ENCODE assay signal across 16 mouse cellular contexts in genomic region chr1:119409599-119410168, GRCm38 (mm10). TPM values are rescaled to one million over a fixed set of nuclear protein-coding genes. Genes with fewer than 3 reads are reported as not detected.
DNase-seq lines count a peak whose midpoint lies in the region; ATAC-seq and TF ChIP-seq lines count a peak whose summit lies in the region.
"Had no signal": no experiment of that assay in that cellular context is flagged by ENCODE, and none has a peak within 500 bp of the region (broad histone marks: within the 10 kb centered on the region; RNA-seq: fewer than 3 reads in every experiment).

No protein-coding gene starts in this region.

- H3K36me3 ChIP-seq in hindbrain, embryonic 13.5 days: no peaks in the 10 kb centered on the region
- no peaks in the 10 kb centered on the region for H3K36me3 ChIP-seq in hindbrain, embryonic 12.5 days
- no peaks in the 10 kb centered on the region for H3K36me3 ChIP-seq in midbrain, embryonic 11.5 days (ENCODE audit: control insufficient read depth, insufficient read depth, low read length)
- H3K36me3 ChIP-seq in midbrain, embryonic 13.5 days: no peaks in the 10 kb centered on the region
- H3K36me3 ChIP-seq in midbrain, postnatal 0 days (ENCODE audit: insufficient read depth, low read length): no peaks in the 10 kb centered on the region
- H3K36me3 ChIP-seq: liver, embryonic 15.5 days had no signal

- H3K27me3 ChIP-seq in hindbrain, embryonic 13.5 days: peaks cover 34% of the 10 kb centered on the region
- no peaks in the 10 kb centered on the region; the same call in 1 of the 2 replicates for H3K27me3 ChIP-seq in hindbrain, embryonic 12.5 days
- no peaks in the 10 kb centered on the region for H3K27me3 ChIP-seq in midbrain, embryonic 11.5 days (ENCODE audit: control insufficient read depth, insufficient read depth, low read length)
- peaks cover 12% of the 10 kb centered on the region for H3K27me3 ChIP-seq in midbrain, embryonic 13.5 days
- no peaks in the 10 kb centered on the region for H3K27me3 ChIP-seq in midbrain, postnatal 0 days (ENCODE audit: insufficient read depth, low read length)
- H3K27me3 ChIP-seq: liver, embryonic 15.5 days had no signal

- 58% methylated on average over 5 of the region's 5 CpGs for WGBS in hindbrain, embryonic 13.5 days
- WGBS in hindbrain, embryonic 12.5 days: 60% methylated on average over 5 of the region's 5 CpGs
- 65% methylated on average over 5 of the region's 5 CpGs for WGBS in midbrain, embryonic 11.5 days
- WGBS in midbrain, embryonic 13.5 days: 63% methylated on average over 5 of the region's 5 CpGs
- WGBS in midbrain, postnatal 0 days: 53% methylated on average over 5 of the region's 5 CpGs

- TF ChIP-seq CTCF in midbrain, postnatal 0 days (IDR thresholded peaks at IDR 0.05): no peak

- ATAC-seq in hindbrain, embryonic 13.5 days (ENCODE audit: low FRiP score): peak; percentile 27; the same call in 1 of the 2 replicates
- no peak for ATAC-seq in hindbrain, embryonic 12.5 days (ENCODE audit: low FRiP score)
- peak; percentile 38; the same call in 1 of the 2 replicates for ATAC-seq in midbrain, embryonic 11.5 days (ENCODE audit: low FRiP score)
- ATAC-seq in midbrain, embryonic 13.5 days: no peak
- 0 out of 2 replicates have a peak, but pooled peaks have one; percentile 36 for ATAC-seq in midbrain, postnatal 0 days (ENCODE audit: low FRiP score)
- ATAC-seq: intestine, embryonic 16.5 days had no signal

- no peak overlapping the region for H3K9ac ChIP-seq in hindbrain, embryonic 13.5 days
- no peak overlapping the region for H3K9ac ChIP-seq in hindbrain, embryonic 12.5 days
- no peak overlapping the region for H3K9ac ChIP-seq in midbrain, embryonic 11.5 days (ENCODE audit: low read length)
- H3K9ac ChIP-seq in midbrain, embryonic 13.5 days (replicated peaks): no peak overlapping the region
- H3K9ac ChIP-seq in midbrain, postnatal 0 days (replicated peaks; ENCODE audit: low read length, poor library complexity, severe bottlenecking): no peak overlapping the region
- H3K9ac ChIP-seq: liver, embryonic 15.5 days had no signal

- no peak overlapping the region for H3K27ac ChIP-seq in hindbrain, embryonic 13.5 days
- H3K27ac ChIP-seq in hindbrain, embryonic 12.5 days: no peak overlapping the region
- H3K27ac ChIP-seq in midbrain, embryonic 11.5 days (ENCODE audit: low read depth, low read length): no peak overlapping the region
- no peak overlapping the region for H3K27ac ChIP-seq in midbrain, embryonic 13.5 days
- no peak overlapping the region for H3K27ac ChIP-seq in midbrain, postnatal 0 days (ENCODE audit: low read depth, low read length)
- H3K27ac ChIP-seq: gastrocnemius, adult 2 months; liver, embryonic 15.5 days had no signal

- no peaks in the 10 kb centered on the region for H3K9me3 ChIP-seq in hindbrain, embryonic 13.5 days
- no peaks in the 10 kb centered on the region for H3K9me3 ChIP-seq in hindbrain, embryonic 12.5 days (replicated peaks)
- H3K9me3 ChIP-seq in midbrain, embryonic 11.5 days (ENCODE audit: control insufficient read depth, low read length): no peaks in the 10 kb centered on the region
- H3K9me3 ChIP-seq in midbrain, embryonic 13.5 days: no peaks in the 10 kb centered on the region
- H3K9me3 ChIP-seq in midbrain, postnatal 0 days (ENCODE audit: low read length): no peaks in the 10 kb centered on the region
- H3K9me3 ChIP-seq: liver, embryonic 15.5 days; megakaryocyte, embryonic 14.5 days had no signal

- no peak overlapping the region for H3K4me3 ChIP-seq in hindbrain, embryonic 13.5 days
- no peak overlapping the region for H3K4me3 ChIP-seq in hindbrain, embryonic 12.5 days
- no peak overlapping the region for H3K4me3 ChIP-seq in midbrain, embryonic 11.5 days (ENCODE audit: low read depth, low read length)
- no peak overlapping the region for H3K4me3 ChIP-seq in midbrain, embryonic 13.5 days (replicated peaks)
- no peak overlapping the region for H3K4me3 ChIP-seq in midbrain, postnatal 0 days (ENCODE audit: low read depth, low read length)
- H3K4me3 ChIP-seq: gastrocnemius, adult 2 months; liver, embryonic 15.5 days; megakaryocyte, embryonic 14.5 days had no signal

- DNase-seq in adrenal gland, postnatal 10 days: peak; percentile 57
- no peak for DNase-seq in adrenal gland, postnatal 25 days
- no peak for DNase-seq in midbrain, embryonic 11.5 days (ENCODE audit: low spot score, missing footprints)
- no peak for DNase-seq in midbrain, postnatal 0 days (ENCODE audit: low spot score)
- no peak for DNase-seq in spleen, adult 12 weeks (ENCODE audit: low spot score)
- DNase-seq: cerebellum, adult 2 months; gastrocnemius, adult 2 months; heart, adult 18-20 months; heart, postnatal 10 days; right cerebral cortex, adult 18-20 months had no signal

- no peak overlapping the region for H3K4me2 ChIP-seq in hindbrain, embryonic 13.5 days
- no peak overlapping the region for H3K4me2 ChIP-seq in hindbrain, embryonic 12.5 days (replicated peaks)
- H3K4me2 ChIP-seq in midbrain, embryonic 11.5 days: no peak overlapping the region
- H3K4me2 ChIP-seq in midbrain, embryonic 13.5 days (replicated peaks): no peak overlapping the region
- H3K4me2 ChIP-seq in midbrain, postnatal 0 days (ENCODE audit: low read depth, low read length, poor library complexity, severe bottlenecking): no peak overlapping the region
- H3K4me2 ChIP-seq: liver, embryonic 15.5 days had no signal

- H3K4me1 ChIP-seq in hindbrain, embryonic 13.5 days (replicated peaks): peaks cover 23% of the 10 kb centered on the region
- peaks cover 11% of the 10 kb centered on the region for H3K4me1 ChIP-seq in hindbrain, embryonic 12.5 days
- no peaks in the 10 kb centered on the region for H3K4me1 ChIP-seq in midbrain, embryonic 11.5 days (ENCODE audit: control insufficient read depth, insufficient read depth, low read length)
- peaks cover 14% of the 10 kb centered on the region for H3K4me1 ChIP-seq in midbrain, embryonic 13.5 days (replicated peaks)
- H3K4me1 ChIP-seq in midbrain, postnatal 0 days (ENCODE audit: insufficient read depth, low read length): no peaks in the 10 kb centered on the region
- H3K4me1 ChIP-seq: liver, embryonic 15.5 days had no signal

RNA-seq across cellular contexts. Expression of gene Inhbb, which starts 12.4 kb away (rescaled TPM):
- 1 to 10 TPM; 5.5 to 7.7 TPM for total RNA-seq in adrenal gland, postnatal 10 days (2021)
- 1.7 and 2.0 TPM in 2 replicates for total RNA-seq in adrenal gland, postnatal 25 days (2021)
- 2.2 and 2.7 TPM in 2 replicates for polyA plus RNA-seq in hindbrain, embryonic 13.5 days (2015; fragmentation: Nextera tagmentation; extraction: Ambion mirVana)
- polyA plus RNA-seq in hindbrain, embryonic 12.5 days (2016; fragmentation: Nextera tagmentation; extraction: Ambion mirVana): 2.1 TPM in 2 replicates
- polyA plus RNA-seq in midbrain, embryonic 11.5 days (2014; fragmentation: Nextera tagmentation; extraction: Ambion mirVana): 0.37 and 0.51 TPM in 2 replicates
- polyA plus RNA-seq in midbrain, embryonic 13.5 days (2015; fragmentation: Nextera tagmentation; extraction: Ambion mirVana): 1.2 and 1.6 TPM in 2 replicates
- 4.1 and 5.1 TPM in 2 replicates for total RNA-seq in midbrain, postnatal 0 days (2014; rRNA removed)
- 2.2 and 2.6 TPM in 2 replicates for polyA plus RNA-seq in midbrain, postnatal 0 days (2015; fragmentation: Nextera tagmentation; extraction: Ambion mirVana)

Comparison
In these comparisons a context has a peak if more than half of its experiments do, and no peak if none do; other contexts are left out.
1. ATAC-seq: peak in hindbrain, embryonic 13.5 days (single experiment), midbrain, embryonic 11.5 days (single experiment) and midbrain, postnatal 0 days (single experiment); none in hindbrain, embryonic 12.5 days (single experiment) and midbrain, embryonic 13.5 days (single experiment).